Mouse (Mus musculus) myocyte (in vitro differentiated cells): ENCODE data around the gene Vmn2r9.

Source experiments
- CEBPB ChIP-seq: IDR thresholded peaks from 2 replicates; pipeline ENCODE4 v1.6.1; 2011; ENCODE audit warnings: mild to moderate bottlenecking, moderate library complexity; ENCODE audit not compliant: poor library complexity, insufficient read depth, severe bottlenecking
- MAX ChIP-seq: IDR thresholded peaks from one replicate; pipeline ENCODE4 v1.6.1; 2011; ENCODE audit warnings: low read depth, mild to moderate bottlenecking, control low read depth
- POLR2A ChIP-seq: IDR thresholded peaks from one replicate; pipeline ENCODE4 v1.6.1; 2011; ENCODE audit warnings: low read depth, mild to moderate bottlenecking, control low read depth, moderate library complexity; ENCODE audit not compliant: insufficient read length
- POLR2AphosphoS2 ChIP-seq: IDR thresholded peaks from one replicate; pipeline ENCODE4 v1.6.1; 2011; ENCODE audit warnings: low read depth, control low read depth; ENCODE audit not compliant: insufficient read length
- TCF12 ChIP-seq: IDR thresholded peaks from one replicate; pipeline ENCODE4 v1.6.1; 2011; ENCODE audit warnings: mild to moderate bottlenecking, control low read depth; ENCODE audit not compliant: poor library complexity, insufficient read depth, severe bottlenecking
- TCF3 ChIP-seq: IDR thresholded peaks from one replicate; pipeline ENCODE4 v1.6.1; 2011; ENCODE audit warnings: low read depth, control low read depth; ENCODE audit not compliant: insufficient read length

- no peak for TF ChIP-seq POLR2A
- TF ChIP-seq MAX: no peak
- TF ChIP-seq TCF3: no peak
- TF ChIP-seq POLR2AphosphoS2: no peak
- no peak for TF ChIP-seq CEBPB
- no peak for TF ChIP-seq TCF12
Measured at GRCm38 (mm10) chr5:108823276-108823675, 29.1 kb downstream of the Vmn2r9 start.
